Mouse (Mus musculus) MEL (cell line): ENCODE results near the gene Tbx3.

Experiments used
- E2F4 ChIP-seq: IDR thresholded peaks from 2 replicates; pipeline ENCODE4 v1.6.1; 2011; ENCODE audit warnings: low read depth, low read length, improper control_type of control experiment, borderline replicate concordance
- MAX ChIP-seq: IDR thresholded peaks from 2 replicates; pipeline ENCODE4 v1.6.1; 2011; ENCODE audit warnings: low read length, improper control_type of control experiment
- POLR2A ChIP-seq, 2 experiments: IDR thresholded peaks; 2 replicates each; pipeline ENCODE4 v1.6.1; 2011 to 2012; ENCODE audit warnings: low read length in 2 of 2, mild to moderate bottlenecking in 2 of 2, control low read depth in 1 of 2, improper control_type of control experiment in 1 of 2, low read depth in 1 of 2, moderate library complexity in 1 of 2; ENCODE audit not compliant: control insufficient read depth in 1 of 2, insufficient read depth in 1 of 2, poor library complexity in 1 of 2
- TAL1 ChIP-seq: IDR thresholded peaks from 2 replicates; pipeline ENCODE4 v1.6.1; 2012; ENCODE audit warnings: mild to moderate bottlenecking, inconsistent platforms, low read length, moderate library complexity, mixed read lengths

DNA sequence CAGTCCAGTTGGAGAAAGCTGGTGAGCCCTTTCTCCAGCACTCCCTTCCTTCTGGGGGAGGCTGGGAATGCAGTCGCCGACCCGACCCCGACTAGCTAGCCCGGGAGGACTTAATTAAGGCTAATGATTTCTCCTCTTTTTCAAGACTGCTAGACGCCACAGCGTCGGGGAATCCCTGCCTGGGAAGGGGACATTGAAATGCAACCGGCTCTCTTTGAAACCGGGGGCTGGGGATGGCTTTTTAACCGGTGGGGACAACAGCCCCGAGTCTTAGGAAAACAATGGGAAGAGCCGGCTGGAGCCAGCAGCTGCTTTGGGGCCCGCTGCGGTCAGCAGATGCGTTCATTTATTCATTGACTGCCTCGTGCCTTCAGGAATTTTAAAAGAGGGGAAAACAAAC lies 36.0 kb downstream of the Tbx3 start:
- TF ChIP-seq E2F4: no peak
- TF ChIP-seq MAX: no peak
- no peak for TF ChIP-seq POLR2A (IDR thresholded peaks at IDR 0.05; ENCODE audit: control insufficient read depth in 1 of 2, insufficient read depth in 1 of 2, low read depth in 1 of 2, low read length in 2 of 2, poor library complexity in 1 of 2)
- no peak for TF ChIP-seq TAL1
